Mouse (Mus musculus) adrenal gland, postnatal 10 days (tissue): ENCODE results near the gene Fhdc1. TPM values are rescaled to one million over a fixed set of nuclear protein-coding genes. Genes with fewer than 3 reads are reported as not detected.

Experiments used
- DNase-seq: peaks from one replicate; pipeline ENCODE4 v3.0.0; 2021; ENCODE audit warnings: mixed read lengths
- total RNA-seq, 2 experiments: library from RNA; stranded (reverse); gene quantifications; 2 replicates each; pipeline ENCODE4 v1.2.3; 2021

The Fhdc1 gene
- total RNA-seq, 2 experiments from 2014 or later, result 10.8 to 24.9 TPM

DNA sequence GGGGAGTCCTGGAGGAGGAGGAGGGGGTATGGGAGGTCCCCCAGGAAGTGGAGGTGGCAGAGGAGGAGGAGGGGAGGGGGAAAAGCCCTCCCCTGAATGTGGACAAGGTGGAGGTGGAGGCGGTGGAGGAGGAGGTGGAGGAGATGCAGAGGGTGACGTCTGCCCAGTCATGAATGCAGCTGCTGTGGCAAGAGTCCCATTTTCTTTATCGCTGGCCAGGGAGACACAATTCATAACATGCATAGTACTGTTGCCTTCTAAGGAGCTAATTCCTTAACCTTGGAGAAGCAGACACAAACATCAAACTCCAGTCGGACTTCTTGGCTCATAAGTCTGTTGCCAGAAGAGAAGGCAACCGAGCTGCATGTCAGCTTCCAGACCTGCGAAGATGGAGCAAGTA, 5.8 kb downstream of the Fhdc1 start:
- no peak for DNase-seq

- no peak for DNase-seq
Observed at GRCm38 (mm10) chr3:84472955-84473354, 7.3 kb downstream of the Fhdc1 start.

DNA sequence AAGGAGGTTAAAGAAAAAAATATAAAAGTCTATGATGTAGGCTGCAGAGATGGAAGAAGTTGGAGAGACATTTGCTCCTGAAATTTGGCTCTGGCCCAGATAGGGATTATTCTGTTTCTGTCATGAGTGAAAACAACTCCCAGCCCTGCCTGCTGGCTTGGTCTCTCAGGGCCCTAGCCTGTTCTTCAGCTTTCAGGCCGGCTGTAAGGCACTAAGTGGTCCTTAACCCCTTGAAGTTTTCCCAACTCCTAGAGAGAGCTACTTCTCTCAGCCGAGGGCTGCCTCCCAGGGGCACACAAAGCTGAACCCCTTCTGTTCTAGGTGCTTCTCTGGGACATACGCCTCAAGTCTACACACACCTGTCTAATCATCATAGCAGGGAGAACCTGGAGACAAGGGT, 7.7 kb downstream of the Fhdc1 start:
- DNase-seq, result no peak

DNA sequence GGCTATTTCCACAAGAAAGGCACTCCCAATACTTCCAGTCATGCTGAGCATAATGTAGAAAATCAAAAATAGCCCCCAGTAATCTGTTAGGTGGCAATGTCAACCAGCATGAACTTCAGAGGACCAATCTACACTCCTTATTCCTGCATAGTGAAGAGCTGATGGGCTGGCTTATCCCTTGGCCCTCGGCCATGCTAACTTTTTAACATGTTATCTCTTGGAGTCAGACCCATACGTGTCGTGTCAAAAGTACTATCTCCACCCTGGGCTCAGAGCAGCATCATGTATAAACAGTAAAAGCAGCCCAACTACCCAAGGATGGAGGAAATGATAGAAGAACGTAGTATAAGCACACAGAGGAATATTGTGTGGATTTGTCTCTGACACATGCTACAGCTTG, 9.1 kb downstream of the Fhdc1 start:
- no peak for DNase-seq

GRCm38 (mm10) chr3:84468111-84468453, 12.1 kb downstream of the Fhdc1 start:
- no peak for DNase-seq

- DNase-seq, result no peak
Observed at GRCm38 (mm10) chr3:84467419-84468110, 12.7 kb downstream of the Fhdc1 start.

DNA sequence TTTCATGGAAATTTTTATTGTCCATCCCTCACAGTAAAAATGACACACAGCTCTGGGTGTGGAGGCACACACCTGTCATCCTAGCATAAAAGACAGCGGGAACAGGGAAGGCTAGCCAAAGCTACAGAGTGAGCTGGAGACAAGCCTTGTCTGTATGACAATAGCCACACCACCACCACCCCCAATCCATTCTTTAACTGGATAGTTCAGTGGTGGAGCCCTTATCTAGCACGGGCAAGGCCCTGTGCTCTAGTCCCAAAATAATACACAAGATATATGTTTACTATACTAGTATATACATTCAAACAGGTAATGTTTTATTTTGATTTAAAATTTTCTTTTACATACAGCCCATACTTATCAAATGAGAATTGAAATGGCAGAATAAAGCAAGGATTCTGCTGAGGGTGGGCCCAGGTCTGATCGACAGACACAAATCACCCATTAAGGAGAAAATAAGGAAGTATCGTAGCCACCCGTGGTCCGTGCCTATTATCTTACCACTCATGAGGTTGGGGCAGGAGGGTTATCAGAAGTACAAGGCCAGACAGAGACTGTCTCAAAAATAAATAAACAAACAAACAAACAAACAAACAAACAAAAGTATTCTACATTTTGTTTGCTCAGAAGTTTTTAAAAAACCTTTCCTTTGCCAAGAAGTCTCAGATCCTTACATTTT, 14.3 kb downstream of the Fhdc1 start:
- no peak for DNase-seq

- DNase-seq, result no peak
Observed at GRCm38 (mm10) chr3:84461687-84462086, 18.5 kb downstream of the Fhdc1 start.

GRCm38 (mm10) chr3:84460952-84461351, 19.3 kb downstream of the Fhdc1 start:
- peak; percentile 77 for DNase-seq

DNA sequence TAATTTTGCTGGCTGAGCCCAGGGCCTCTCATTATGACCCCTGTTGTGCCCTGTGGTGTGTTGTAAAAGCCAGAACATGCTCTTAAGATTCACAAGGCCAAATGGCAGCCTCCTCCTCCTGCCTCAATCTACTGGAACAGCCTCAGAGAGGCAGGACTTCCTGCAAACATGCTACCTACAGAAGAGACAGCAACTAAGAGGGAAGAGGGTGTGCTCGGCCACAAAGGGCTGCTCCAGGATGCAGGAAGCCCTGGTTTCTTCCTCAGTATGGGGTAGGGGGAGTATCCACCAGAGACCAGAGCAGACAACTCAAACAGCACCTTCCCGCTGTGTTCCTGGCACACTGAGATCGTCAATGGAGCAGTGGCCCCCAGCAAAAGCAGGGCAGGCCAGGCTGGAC, 19.7 kb downstream of the Fhdc1 start:
- no peak for DNase-seq

- peak; percentile 72 for DNase-seq
Observed at GRCm38 (mm10) chr3:84455733-84456417, 24.4 kb downstream of the Fhdc1 start.

DNA sequence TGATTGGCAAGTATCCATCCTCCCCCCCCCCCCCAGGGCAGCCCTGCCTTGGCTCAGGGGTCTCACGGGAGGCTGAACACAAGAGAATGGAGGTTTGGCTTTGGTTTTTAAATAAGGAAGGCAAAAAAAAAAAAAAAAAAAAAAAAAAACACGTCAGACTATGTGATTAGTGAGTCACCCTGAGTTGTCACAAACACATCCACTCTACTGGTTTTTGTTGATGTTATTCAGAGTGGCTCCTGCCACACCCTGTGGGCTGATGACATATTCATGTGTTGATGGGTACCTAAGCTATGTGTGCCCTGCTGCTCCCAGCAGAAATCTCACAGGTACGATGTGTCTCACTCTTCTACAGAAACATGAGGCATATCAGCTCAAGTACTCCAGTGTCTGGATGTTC, 29.6 kb downstream of the Fhdc1 start:
- no peak for DNase-seq

- no peak for DNase-seq
Observed at GRCm38 (mm10) chr3:84449015-84449414, 31.2 kb downstream of the Fhdc1 start.

DNA sequence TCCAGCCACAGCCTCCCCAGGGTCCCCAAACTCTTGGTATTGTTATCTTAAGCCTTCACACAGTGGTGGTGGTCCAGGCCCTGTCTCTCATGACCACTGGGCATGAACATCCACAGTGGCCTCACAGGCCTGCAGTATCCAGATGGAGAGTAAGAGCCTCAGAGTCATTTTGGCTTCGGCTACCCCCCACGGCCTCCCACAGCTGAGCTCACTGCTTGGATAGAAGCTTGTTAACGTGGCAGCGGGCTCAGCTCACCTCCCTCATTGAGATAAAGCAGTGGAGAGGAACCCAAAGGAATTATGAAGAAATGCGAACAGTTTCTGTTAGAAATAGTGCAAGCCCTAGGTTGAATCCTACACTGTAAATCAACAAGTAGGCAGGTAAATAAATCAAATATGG, 32.4 kb downstream of the Fhdc1 start:
- no peak for DNase-seq

- no peak for DNase-seq
Observed at GRCm38 (mm10) chr3:84445838-84446237, 34.4 kb downstream of the Fhdc1 start.

- no peak for DNase-seq
Observed at GRCm38 (mm10) chr3:84442890-84443289, 37.3 kb downstream of the Fhdc1 start.

DNA sequence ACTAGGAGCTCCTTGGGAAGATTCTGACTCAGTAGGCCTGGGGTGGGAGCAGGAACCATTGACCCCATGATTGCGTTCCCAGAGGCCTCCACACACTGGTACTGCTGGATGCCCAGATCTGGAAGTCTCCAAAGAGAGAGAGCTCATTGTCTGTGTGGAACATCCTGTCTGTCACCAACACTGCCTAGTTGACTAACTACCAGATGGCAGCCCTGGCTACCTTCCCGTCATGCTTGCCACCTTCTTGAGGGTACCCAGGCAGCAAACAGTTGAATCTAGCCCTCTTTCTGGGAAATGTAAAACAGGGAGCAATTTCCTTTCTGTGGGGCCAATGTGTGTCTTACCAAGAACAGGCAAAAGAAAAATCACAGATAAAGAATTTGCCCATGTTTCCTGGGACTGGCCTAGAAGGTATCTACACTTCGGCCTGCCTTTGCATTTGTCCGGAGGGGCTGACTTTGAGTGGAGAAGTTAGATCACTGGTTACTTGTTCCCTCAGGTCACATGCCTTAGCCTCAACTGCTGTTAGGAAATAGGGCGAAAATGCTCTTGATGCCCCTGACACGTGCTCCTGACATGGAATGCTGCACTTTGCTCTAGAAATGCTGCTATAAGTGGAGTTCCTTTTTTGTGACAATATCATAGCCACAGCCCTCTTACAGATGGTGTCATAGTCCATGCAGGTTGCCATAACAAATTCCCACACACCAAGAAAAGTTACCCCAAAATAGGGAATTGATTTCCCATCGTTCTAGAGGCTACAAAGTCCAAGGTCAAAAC, 40.6 kb downstream of the Fhdc1 start:
- no peak for DNase-seq

DNA sequence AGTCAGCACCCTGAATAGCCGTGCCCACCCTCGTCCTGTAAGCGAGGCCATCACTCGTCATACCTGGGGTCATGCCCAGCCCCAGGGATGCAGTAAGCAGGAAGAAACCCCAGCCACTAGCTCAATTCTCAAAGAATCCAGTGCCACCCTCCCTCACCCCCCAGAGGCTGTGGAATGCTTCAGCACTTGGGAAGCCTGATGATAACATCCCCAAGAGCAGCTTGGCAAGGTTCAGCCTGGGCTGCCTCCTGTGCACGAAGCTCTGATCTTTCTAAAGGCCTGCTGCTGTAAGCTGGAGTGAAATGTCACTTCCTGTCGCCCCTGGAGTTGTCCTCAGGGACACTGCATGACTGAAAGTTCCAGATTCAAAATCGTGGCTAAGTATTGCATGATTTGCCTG, 41.4 kb downstream of the Fhdc1 start:
- no peak for DNase-seq

DNA sequence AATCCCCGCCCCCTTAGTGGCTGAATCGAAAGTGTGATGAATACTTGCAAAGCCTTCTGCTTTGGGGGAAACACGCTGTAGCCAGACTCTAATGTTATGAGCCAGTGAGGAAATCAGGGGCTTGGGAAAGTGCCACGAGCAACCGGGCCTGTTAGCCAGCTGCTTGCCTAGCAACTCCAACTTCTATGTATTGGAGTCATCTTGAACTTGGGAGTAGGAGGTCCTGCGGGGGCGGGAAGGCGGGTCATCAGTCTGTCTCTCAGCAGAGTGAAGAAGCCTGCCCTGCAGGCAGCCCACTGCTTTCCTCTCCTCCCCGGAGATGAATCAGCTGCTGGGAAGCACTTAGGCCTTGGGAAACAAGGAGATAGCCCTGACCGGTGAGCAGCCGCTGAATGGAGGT, 42.1 kb downstream of the Fhdc1 start:
- peak; percentile 63 for DNase-seq

DNA sequence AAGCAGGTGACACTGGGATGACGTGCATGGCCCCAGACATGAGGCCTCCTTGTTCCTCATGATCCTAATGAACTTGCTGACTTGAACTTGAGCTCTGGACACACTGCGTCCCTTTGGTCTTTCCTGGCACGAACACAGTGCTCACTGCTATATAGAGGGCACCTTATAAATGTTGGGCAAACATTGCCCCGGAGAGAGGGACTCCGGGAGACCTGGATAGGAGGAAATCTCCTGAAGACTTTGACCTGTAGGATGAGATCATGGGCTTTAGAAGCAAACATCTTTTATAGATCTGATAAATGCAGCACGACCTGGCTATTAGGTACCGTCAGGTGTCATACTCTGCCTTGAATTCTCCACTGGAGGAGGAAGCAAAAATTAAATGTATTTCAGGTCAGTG, 43.3 kb downstream of the Fhdc1 start:
- DNase-seq, result no peak

DNA sequence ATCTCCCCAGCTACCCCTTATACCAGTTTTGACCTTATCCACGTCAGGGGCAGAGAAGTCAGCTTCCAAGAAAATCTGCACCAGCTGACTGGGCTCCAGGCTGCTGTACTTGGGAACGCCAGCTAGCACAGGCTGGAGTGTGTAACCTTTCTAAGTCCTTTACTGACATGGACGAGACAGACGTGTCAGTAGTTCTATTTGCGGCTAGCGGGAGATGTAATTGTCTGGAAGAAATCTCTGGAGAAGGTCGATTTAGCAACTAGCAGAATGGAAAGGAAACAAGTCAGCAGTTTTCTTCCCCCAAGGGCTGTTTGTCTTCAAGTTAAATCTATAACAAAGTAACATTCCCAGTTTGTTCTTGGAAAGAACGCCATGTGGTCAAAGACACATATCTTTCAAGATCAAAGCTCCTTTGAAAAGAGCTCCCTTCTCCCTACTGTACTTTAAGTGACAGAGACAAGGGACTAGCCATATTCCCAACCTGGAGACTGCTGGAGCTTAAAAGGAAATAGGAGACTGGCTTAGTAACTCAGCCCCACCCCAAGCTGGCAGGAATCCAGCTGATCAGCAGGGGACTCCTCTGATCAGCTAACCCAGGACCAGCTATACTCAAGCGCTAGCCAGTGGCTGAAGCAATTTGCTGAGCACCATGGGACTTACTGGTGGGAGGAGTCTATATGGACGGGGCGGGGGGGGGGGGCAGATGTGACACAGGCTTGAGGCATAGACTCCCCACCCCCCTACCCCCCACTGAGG, 44.8 kb downstream of the Fhdc1 start:
- peak; percentile 67 for DNase-seq

DNA sequence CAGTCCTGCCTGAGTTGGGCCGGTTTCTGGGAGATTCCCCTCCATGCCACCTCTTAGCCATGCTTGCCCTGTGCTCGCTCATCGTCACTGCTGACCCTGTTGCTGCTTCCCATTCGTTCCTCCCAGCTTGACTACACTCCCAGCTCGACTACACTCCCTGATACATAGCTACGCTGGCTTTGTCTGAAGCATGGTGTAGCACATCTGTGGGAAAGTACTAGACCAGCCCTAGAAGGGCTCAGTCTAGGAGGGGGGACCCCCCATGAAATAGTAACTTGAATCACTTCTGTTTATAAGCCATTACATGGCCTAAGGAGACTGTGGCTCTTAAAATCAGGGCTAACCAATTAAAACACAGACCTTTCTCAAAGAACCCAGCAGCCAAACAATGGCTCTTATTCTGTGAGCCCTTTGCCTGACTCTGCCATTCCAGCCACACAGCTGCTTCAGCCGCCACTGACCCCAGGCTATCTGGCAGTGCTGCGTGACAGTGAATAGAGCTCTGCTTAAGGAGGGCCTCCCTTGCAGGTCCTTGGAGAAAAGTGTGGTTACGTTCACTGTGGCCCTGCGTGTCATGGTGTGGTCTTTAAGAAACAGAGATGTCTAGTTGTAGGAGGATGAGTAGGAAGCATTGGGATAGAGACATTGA, 47.3 kb downstream of the Fhdc1 start:
- no peak for DNase-seq
